Mouse (Mus musculus): ENCODE results near the gene Samd5. TPM values are rescaled to one million over a fixed set of nuclear protein-coding genes. Genes with fewer than 3 reads are reported as not detected.

The Samd5 gene
- polyA plus RNA-seq, 1 experiment = 3.8 TPM

- no peak for TF ChIP-seq CTCF (IDR thresholded peaks at IDR 0.05; ENCODE audit: borderline replicate concordance, insufficient read depth, low read depth, low read length)
- TF ChIP-seq POLR2A (IDR thresholded peaks at IDR 0.05; ENCODE audit: borderline replicate concordance, insufficient read depth, low read length) = no peak
- DNase-seq = no peak
- WGBS = 49% methylated on average over 6 of the region's 6 CpGs
- Histone ChIP-seq H3K4me1 (ENCODE audit: control insufficient read depth, insufficient read depth, low read length) (no peaks in the 10 kb centered on the region), H3K27me3 (ENCODE audit: control insufficient read depth, insufficient read depth, low read length) (no peaks in the 10 kb centered on the region), H3K27ac (ENCODE audit: insufficient read depth, low read length) (no peak overlapping the region), H3K4me3 (replicated peaks; ENCODE audit: insufficient read depth, low read depth, low read length) (no peak overlapping the region)
Measured at GRCm38 (mm10) chr10:9696543-9697141, 21.6 kb upstream of the Samd5 start.

GRCm38 (mm10) chr10:9693990-9694699, 19.1 kb upstream of the Samd5 start:
- no peak for TF ChIP-seq POLR2A (IDR thresholded peaks at IDR 0.05; ENCODE audit: borderline replicate concordance, insufficient read depth, low read length)
- TF ChIP-seq CTCF (IDR thresholded peaks at IDR 0.05; ENCODE audit: borderline replicate concordance, insufficient read depth, low read depth, low read length) = no peak
- H3K4me3 ChIP-seq (replicated peaks; ENCODE audit: insufficient read depth, low read depth, low read length) = no peak overlapping the region
- DNase-seq = no peak
- no peak overlapping the region for H3K27ac ChIP-seq (ENCODE audit: insufficient read depth, low read length)
- WGBS = 56% methylated on average over 16 of the region's 16 CpGs
- no peaks in the 10 kb centered on the region for H3K4me1 ChIP-seq (ENCODE audit: control insufficient read depth, insufficient read depth, low read length)
- H3K27me3 ChIP-seq (ENCODE audit: control insufficient read depth, insufficient read depth, low read length) = no peaks in the 10 kb centered on the region

GRCm38 (mm10) chr10:9680928-9681327, 5.9 kb upstream of the Samd5 start:
- TF ChIP-seq CTCF (IDR thresholded peaks at IDR 0.05; ENCODE audit: borderline replicate concordance, insufficient read depth, low read depth, low read length) (no peak), POLR2A (IDR thresholded peaks at IDR 0.05; ENCODE audit: borderline replicate concordance, insufficient read depth, low read length) (no peak)

GRCm38 (mm10) chr10:9679911-9680310, 4.9 kb upstream of the Samd5 start:
- TF ChIP-seq POLR2A (IDR thresholded peaks at IDR 0.05; ENCODE audit: borderline replicate concordance, insufficient read depth, low read length) = no peak
- no peak for TF ChIP-seq CTCF (IDR thresholded peaks at IDR 0.05; ENCODE audit: borderline replicate concordance, insufficient read depth, low read depth, low read length)
- Histone ChIP-seq H3K4me1 (ENCODE audit: control insufficient read depth, insufficient read depth, low read length) (no peaks in the 10 kb centered on the region), H3K27me3 (ENCODE audit: control insufficient read depth, insufficient read depth, low read length) (no peaks in the 10 kb centered on the region; the same call in 1 of the 2 replicates), H3K27ac (ENCODE audit: insufficient read depth, low read length) (no peak overlapping the region), H3K4me3 (replicated peaks; ENCODE audit: insufficient read depth, low read depth, low read length) (no peak overlapping the region)
- WGBS = 47% methylated on average over 5 of the region's 5 CpGs
- DNase-seq = no peak

More at GRCm38 (mm10) chr10:9680928-9681327, 5.9 kb upstream of the Samd5 start:
- 90% methylated on average over 6 of the region's 6 CpGs for WGBS
- Histone ChIP-seq H3K27me3 (ENCODE audit: control insufficient read depth, insufficient read depth, low read length) (no peaks in the 10 kb centered on the region), H3K27ac (ENCODE audit: insufficient read depth, low read length) (no peak overlapping the region), H3K4me3 (replicated peaks; ENCODE audit: insufficient read depth, low read depth, low read length) (no peak overlapping the region), H3K4me1 (ENCODE audit: control insufficient read depth, insufficient read depth, low read length) (no peaks in the 10 kb centered on the region)
- no peak for DNase-seq

- no peak for TF ChIP-seq POLR2A (IDR thresholded peaks at IDR 0.05; ENCODE audit: borderline replicate concordance, insufficient read depth, low read length)
- TF ChIP-seq CTCF (IDR thresholded peaks at IDR 0.05; ENCODE audit: borderline replicate concordance, insufficient read depth, low read depth, low read length) = no peak
- Histone ChIP-seq H3K27me3 (ENCODE audit: control insufficient read depth, insufficient read depth, low read length) (peaks cover 2% of the 10 kb centered on the region; the same call in 1 of the 2 replicates), H3K4me3 (replicated peaks; ENCODE audit: insufficient read depth, low read depth, low read length) (no peak overlapping the region), H3K4me1 (ENCODE audit: control insufficient read depth, insufficient read depth, low read length) (no peaks in the 10 kb centered on the region), H3K27ac (ENCODE audit: insufficient read depth, low read length) (no peak overlapping the region)
- no peak for DNase-seq
- 18% methylated on average over 5 of the region's 5 CpGs for WGBS
Measured at GRCm38 (mm10) chr10:9678071-9678470, 3.1 kb upstream of the Samd5 start.

- H3K27me3 ChIP-seq (ENCODE audit: control insufficient read depth, insufficient read depth, low read length) = peaks cover 2% of the 10 kb centered on the region; the same call in 1 of the 2 replicates
- WGBS = 2% methylated on average over 17 of the region's 17 CpGs
- H3K4me3 ChIP-seq (replicated peaks; ENCODE audit: insufficient read depth, low read depth, low read length) = peak overlapping the region; percentile 1
- no peak overlapping the region for H3K27ac ChIP-seq (ENCODE audit: insufficient read depth, low read length)
- H3K4me1 ChIP-seq (ENCODE audit: control insufficient read depth, insufficient read depth, low read length) = no peaks in the 10 kb centered on the region
- TF ChIP-seq POLR2A (IDR thresholded peaks at IDR 0.05; ENCODE audit: borderline replicate concordance, insufficient read depth, low read length) (no peak), CTCF (IDR thresholded peaks at IDR 0.05; ENCODE audit: borderline replicate concordance, insufficient read depth, low read depth, low read length) (peak; percentile 97)
- DNase-seq = peak; percentile 60 to 64
Measured at GRCm38 (mm10) chr10:9676886-9677285, 1.9 kb upstream of the Samd5 start.

- H3K27ac ChIP-seq (ENCODE audit: insufficient read depth, low read length) = no peak overlapping the region
- 14% methylated on average over 7 of the region's 7 CpGs for WGBS
- no peak for DNase-seq
- H3K4me1 ChIP-seq (ENCODE audit: control insufficient read depth, insufficient read depth, low read length) = no peaks in the 10 kb centered on the region
- peaks cover 2% of the 10 kb centered on the region; the same call in 1 of the 2 replicates for H3K27me3 ChIP-seq (ENCODE audit: control insufficient read depth, insufficient read depth, low read length)
- no peak overlapping the region for H3K4me3 ChIP-seq (replicated peaks; ENCODE audit: insufficient read depth, low read depth, low read length)
- TF ChIP-seq POLR2A (IDR thresholded peaks at IDR 0.05; ENCODE audit: borderline replicate concordance, insufficient read depth, low read length) = no peak
- TF ChIP-seq CTCF (IDR thresholded peaks at IDR 0.05; ENCODE audit: borderline replicate concordance, insufficient read depth, low read depth, low read length) = no peak
Measured at GRCm38 (mm10) chr10:9676418-9676786, 1.4 kb upstream of the Samd5 start.
